Mouse (Mus musculus) CD4-positive helper T cell, adult 2 months (primary cell): ENCODE measurements around the gene Ubp1.

ENCODE experiments used
- DNase-seq: peaks from one replicate; pipeline ENCODE4 v3.0.0-alpha.2; 2012; ENCODE audit warnings: low read depth, missing footprints, low spot score

The Ubp1 gene

GRCm38 (mm10) chr9:113969399-113969798 lies 38.7 kb downstream of the Ubp1 start:
- DNase-seq: no peak

GRCm38 (mm10) chr9:113970041-113970440 lies 39.3 kb downstream of the Ubp1 start:
- DNase-seq: no peak

GRCm38 (mm10) chr9:113971615-113972014 lies 40.9 kb downstream of the Ubp1 start:
- no peak for DNase-seq

- DNase-seq: no peak
Observed at GRCm38 (mm10) chr9:113973857-113974256, 43.1 kb downstream of the Ubp1 start.

- no peak for DNase-seq
Observed at GRCm38 (mm10) chr9:113974945-113975344, 44.2 kb downstream of the Ubp1 start.

GRCm38 (mm10) chr9:113975442-113975841 lies 44.7 kb downstream of the Ubp1 start:
- no peak for DNase-seq

GRCm38 (mm10) chr9:113976264-113976663 lies 45.5 kb downstream of the Ubp1 start:
- DNase-seq: no peak

GRCm38 (mm10) chr9:113977225-113977840 lies 46.6 kb downstream of the Ubp1 start:
- no peak for DNase-seq

GRCm38 (mm10) chr9:113978656-113979055 lies 47.9 kb downstream of the Ubp1 start:
- DNase-seq: no peak

- no peak for DNase-seq
Observed at GRCm38 (mm10) chr9:113979356-113979755, 48.6 kb downstream of the Ubp1 start.

GRCm38 (mm10) chr9:113981099-113981880 lies 50.6 kb downstream of the Ubp1 start:
- DNase-seq: no peak

GRCm38 (mm10) chr9:113982451-113982850 lies 51.7 kb downstream of the Ubp1 start:
- DNase-seq: no peak

GRCm38 (mm10) chr9:113982883-113983670 lies 52.3 kb downstream of the Ubp1 start:
- no peak for DNase-seq

- DNase-seq: no peak
Observed at GRCm38 (mm10) chr9:113984946-113985620, 54.3 kb downstream of the Ubp1 start.

- peak; percentile 70 for DNase-seq
Observed at GRCm38 (mm10) chr9:113990547-113991248, 60.0 kb downstream of the Ubp1 start.

- no peak for DNase-seq
Observed at GRCm38 (mm10) chr9:113992810-113993209, 62.1 kb downstream of the Ubp1 start.

GRCm38 (mm10) chr9:113998311-113998710 lies 67.6 kb downstream of the Ubp1 start:
- DNase-seq: no peak

- DNase-seq: no peak
Observed at GRCm38 (mm10) chr9:114006801-114007200, 76.1 kb downstream of the Ubp1 start.

- no peak for DNase-seq
Observed at GRCm38 (mm10) chr9:114007850-114008350, 77.2 kb downstream of the Ubp1 start.

GRCm38 (mm10) chr9:114009526-114009925 lies 78.8 kb downstream of the Ubp1 start:
- DNase-seq: no peak

GRCm38 (mm10) chr9:114011203-114011602 lies 80.5 kb downstream of the Ubp1 start:
- no peak for DNase-seq
